Mouse (Mus musculus) liver (tissue): Measurements from ENCODE around the gene Ndufb8.
A peak's percentile ranks its signal among the peaks of the same experiment; 100 is the strongest.

Experiments used
- DNase-seq: peaks from one replicate; pipeline ENCODE4 v3.0.0-alpha.2; 2020; ENCODE audit warnings: mixed read lengths

Ndufb8 gene

DNA sequence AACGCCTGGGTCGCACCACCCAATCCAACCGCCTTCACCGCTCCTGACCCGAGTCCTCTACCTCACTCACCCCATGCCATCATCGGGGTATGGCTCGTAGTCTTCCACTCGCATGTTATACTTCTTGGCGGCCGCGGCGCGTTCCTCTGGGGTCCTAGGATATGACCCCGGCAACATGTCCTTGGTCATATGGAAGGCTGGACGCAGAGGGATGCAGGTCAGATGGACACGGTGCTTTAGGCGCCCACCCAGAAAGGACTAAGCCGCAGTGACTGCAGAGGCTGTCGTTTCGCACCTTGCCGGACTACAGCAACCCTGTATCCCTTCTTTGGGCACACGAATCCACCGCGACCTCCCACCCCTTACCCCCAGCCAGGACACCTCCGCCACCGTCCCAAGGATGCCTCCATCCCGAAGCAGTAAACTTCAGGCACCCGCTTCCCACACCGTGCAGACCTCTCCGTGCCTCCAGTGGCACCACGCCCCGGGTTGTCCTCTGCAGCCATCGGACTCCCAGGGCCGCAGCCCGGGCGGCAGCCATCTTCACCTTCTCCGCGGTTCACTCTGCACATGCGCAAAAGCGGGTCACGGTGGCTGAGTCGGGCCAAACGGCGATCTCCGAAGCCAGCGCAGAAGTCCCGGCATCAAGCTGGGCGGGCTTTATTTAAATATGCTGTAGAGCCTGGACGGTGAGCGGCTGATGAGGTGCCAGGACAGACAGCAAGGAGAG, at the start of gene Ndufb8:
Gene Ndufb8, minus strand, starts transcription at position 580 of the 730 bp plus-strand sequence.
- peak; percentile 95 for DNase-seq

DNA sequence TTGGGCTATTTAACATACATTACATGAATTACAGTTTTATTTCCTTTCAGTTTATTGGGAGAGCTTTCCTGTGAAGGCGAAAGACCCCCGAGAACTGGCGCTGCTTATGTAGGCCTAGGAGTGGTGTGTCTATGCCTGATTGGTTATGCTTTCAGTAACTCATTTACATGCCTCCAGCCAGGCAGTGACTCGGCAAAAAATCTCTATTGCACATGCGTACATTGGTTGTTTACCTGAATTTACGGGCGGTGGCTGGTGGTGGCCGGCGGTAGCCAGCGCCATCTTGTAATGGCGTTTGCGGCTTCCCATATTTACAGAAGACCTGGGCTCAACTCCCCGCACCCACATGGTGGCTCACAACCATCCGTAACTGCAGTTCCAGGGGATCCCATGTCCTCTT, 38.9 kb upstream of the Ndufb8 start:
- DNase-seq = no peak

DNA sequence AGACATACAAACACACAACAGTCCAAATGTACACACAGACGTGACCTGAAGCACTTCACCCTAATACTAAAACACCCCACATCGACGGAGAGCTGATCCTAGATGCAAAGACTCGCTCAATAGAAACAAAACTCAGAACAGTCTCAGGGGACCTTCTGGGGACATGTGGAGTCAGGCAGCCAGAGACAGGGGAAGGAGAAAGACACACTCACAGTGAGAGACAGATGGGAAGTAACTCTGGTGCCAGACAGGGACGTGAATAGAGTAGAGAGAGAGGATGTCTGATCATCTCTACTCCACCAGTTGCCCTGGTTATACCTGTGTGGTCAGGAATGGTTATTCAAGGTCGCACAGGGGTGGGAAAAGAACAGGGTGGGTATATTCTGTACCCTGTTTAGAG, 36.4 kb upstream of the Ndufb8 start:
- DNase-seq = no peak

DNA sequence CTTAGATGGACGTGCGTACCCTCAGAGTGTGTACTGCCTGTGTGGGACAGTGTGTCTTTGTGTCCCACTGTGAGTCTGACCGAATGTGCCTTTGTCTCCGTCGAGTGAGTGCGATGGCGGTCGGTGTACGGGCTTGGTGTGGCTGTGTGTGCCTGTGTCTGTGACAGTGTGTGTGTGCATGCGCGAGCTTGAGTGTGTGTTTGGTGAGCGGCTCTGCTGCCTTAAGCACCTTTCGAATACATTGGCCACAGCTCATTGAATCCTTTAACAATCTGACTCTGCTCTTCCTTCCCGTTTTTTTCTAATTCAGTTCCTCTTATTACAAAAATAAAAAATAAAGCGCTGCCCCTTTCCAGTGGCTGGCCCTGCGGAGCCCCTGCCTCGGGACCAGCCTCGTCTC, 35.8 kb upstream of the Ndufb8 start:
- DNase-seq = no peak

DNA sequence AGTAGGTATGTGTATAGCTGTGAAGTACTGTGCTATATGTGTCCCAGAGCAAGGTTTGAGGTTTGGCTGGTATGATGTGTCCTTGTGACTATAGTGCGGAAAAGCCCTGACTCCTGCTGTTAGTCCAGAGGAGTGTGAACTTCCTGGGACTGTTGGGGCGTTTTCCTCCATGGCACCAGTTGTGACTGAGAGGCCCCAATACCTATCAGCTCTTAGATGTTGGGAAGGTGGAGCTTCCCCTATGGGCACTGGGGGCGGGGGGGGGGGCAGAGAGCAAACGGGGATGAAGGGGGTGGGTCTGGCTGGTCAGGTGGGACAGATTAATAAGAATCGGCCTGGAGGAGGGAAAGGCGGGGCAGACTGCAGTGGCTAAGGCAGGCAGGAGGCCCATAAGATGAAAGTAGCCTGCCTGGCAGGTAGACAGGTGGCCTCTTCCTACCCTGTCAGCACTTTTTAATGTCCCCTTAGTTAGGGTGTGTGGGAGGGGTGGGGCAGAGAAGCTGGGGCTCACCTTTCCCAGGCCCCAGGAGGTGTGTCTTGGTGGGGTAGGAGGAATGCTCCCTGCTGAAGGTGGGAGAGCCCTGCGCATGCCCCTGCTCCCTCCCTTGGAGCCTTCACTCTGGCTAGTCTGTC, 34.5 kb upstream of the Ndufb8 start:
- DNase-seq = no peak

DNA sequence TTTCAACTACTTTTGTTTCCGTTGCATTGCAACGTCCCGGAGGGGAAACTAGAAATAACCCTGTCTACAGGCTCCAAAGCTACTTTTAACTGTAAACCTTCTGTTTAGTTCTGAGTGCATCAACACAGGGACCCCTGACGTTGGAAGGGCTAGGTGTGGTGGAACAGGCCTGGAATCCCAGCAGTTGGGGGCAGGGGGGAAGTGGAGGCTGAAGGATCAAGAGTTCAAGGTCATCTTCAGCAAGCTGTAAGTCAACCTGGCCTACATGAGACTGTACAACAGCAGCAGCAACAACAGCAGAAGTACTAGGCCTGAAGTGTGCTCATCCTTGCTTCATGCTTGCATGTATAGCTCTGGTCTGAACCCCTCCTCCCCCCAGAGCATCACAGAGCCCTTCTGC, 32.8 kb upstream of the Ndufb8 start:
- DNase-seq = no peak

DNA sequence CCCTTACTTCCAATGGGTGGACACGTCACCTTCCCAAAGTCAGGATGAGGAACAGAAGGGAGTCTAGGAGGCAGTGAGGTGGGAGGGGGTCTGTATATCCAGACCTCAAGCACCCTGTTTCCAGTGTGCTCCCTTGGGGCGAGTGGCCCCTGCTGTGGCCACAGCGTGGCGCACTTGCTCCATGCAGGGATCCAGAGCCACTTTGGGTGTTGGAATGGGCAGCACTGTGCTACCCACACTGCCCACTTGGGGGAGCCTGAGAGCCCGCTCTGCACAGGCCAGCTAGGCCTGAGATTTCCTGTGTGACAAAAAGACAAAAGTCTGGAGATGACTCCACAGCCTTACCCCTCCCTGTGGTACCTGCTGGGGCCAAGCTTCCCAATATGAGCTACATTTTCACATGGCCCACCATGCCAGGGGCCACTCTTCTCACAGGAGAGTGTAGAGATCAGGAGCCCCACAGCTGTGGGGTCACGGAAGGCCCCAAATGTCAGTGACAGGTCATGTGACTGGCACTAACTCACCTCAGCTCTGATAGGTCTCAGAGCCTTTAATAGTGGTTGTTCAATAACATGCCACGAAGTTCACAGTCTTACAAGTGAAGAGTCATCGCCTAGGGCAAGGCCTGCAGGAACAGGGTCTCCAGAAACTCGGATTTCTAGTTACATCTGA, 27.5 kb upstream of the Ndufb8 start:
- DNase-seq = peak; percentile 85

DNA sequence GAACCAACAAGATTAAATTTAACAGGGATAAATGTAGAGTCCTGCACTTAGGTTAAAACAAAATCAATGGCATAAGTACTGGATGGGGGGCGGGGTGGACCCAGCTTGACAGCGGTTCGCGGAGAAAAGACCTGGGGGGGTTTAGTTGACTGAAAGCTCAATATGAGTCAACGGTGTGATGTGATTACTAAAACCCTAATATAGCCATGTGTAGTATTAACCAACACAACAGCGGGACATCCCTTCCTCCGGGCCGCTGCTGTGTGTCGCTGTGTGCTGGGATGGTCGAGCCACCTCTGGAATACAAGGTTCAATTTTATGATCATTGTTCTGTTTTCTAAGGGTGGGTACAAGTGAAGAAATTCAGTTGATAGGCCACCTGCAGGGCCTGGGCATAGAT, 26.9 kb upstream of the Ndufb8 start:
- no peak for DNase-seq

DNA sequence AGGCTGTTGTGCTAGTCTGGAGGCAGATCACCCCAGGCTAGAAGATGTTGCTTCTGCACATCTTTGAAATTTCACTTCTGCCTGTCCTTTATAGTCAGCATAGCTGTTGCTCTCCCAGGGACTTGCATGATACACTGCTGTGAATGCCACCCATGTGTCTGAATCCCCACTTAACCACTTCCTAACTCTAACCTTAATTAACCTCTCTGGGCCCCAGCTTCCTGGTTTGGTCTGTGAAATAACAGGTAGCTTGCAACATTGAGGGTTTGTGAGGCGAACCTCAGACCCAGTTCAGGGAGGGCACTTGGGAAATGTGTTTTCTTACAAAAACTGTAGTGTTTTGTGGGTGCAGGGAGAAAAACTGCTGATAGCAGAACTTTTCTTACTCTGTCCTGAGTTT, 22.8 kb upstream of the Ndufb8 start:
- DNase-seq = no peak

DNA sequence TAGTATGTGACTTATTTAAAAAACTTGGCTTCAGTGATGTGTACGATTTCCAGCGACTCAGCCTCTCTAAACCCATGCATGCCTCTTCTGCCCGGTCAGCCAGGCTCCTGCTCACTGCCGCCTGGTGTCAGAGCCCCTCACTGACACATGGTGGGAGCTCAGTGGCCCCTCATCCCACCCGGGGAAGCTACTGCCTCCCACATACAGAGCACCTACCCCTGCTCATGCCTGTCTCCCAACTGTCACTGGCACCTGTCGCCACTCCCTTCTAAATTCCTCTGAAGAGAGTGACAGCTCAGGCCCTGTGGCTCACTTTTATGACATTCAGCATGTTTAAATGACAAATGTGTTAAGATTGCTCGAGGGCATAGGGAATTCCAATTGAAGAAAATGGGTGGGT, 21.0 kb upstream of the Ndufb8 start:
- DNase-seq = no peak

DNA sequence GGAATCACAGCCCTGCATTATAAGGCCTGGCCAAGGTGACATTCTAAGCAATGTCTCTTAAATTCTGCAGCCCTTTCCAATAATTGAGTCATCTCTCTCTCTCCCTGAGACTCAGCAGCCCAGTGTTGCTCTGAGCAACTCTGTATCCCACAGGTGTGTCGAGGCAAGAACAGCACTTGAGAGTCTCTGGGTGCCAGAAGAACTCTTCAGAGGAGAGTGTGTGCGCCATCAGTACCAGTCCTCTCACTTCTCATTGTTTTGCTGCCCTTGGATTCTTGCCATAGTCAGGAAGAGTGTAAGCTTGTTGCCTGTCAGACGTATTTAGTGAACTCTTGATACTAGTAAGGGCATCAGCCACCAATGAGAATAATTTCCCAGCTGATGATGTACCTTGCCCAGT, 12.5 kb upstream of the Ndufb8 start:
- no peak for DNase-seq

DNA sequence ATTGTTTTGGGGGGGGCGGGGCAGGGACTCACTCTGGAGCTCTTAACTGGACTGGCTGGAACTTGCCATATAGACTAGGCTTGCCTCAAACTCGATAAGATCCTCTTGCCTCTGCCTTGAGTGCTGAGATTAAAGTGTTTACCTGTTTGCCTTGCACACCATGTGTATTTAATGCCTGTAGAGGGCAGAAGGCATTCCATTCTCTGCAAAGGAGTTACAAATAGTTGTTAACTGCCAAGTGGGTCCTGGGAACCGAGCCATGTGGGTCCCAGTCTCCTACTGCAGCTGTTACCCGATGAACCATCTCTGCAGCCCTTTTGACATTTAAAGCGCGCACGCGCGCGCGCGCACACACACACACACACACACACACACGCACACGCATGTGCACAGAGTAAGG, 8.8 kb upstream of the Ndufb8 start:
- no peak for DNase-seq

DNA sequence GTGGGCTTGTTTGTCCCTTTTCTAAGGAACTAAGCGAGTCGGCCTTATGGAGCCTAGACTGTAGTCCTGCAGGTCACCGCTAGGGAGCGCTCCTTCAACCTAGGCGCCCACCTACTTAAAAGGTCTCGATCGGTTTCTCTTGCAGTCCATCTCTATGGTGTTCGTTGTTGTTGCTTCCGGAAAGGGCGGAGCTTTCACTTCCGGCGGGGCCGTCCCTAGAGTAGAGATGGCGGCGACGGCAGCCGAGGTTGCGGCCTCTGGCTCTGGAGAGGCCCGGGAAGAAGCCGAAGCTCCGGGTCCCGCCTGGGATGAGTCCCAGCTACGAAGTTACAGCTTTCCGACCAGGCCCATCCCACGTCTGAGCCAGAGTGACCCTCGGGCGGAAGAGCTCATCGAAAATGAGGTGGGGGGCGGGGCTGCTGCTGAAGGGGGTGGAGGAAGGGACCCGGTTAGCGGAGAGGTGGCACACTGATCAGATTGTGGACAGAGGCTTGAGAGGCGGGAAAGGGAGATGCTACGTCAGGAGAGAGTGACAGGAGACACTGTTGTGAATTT, 7.5 kb upstream of the Ndufb8 start, which contains the start of gene Hif1an:
Gene Hif1an, plus strand, starts transcription at position 199 of the 555 bp plus-strand sequence.
- DNase-seq = peak; percentile 92

DNA sequence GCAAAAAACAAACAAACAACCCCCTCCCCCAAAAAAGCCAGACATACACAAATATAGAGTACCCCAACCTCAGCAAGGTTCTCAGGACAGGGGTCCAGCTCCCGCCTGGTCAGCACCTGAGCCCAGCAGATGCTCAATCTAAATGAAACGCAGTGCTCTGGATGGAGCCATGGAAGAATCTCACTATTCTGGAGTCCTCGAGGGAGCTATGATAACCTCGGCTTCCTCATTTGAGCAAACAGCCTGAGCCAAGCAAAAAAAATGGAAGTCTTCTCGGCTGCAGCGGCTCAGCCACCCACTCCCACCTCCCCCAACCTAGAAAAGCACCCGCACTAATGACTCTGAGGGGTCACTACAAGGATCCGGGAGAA, 765 bp downstream of the Ndufb8 start:
- DNase-seq = no peak

DNA sequence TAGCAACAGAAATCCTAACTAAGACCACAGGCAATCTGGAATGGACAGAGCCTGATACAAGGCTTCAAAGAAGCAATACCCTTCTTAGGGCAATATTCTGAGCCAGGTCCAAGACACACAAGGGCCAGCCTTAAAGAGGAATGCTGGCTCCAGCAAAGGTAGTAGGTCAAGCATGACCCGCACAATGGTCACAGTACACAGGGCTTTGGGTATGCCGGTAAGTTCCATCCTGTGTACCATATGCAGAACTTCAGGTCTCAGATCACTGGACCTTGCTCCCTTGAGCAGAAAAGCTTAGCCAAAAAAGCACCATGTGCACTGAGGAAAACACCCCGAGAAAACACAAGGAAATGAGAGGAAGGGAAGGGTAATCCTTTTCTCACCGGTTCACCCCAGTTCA, 2.0 kb downstream of the Ndufb8 start:
- no peak for DNase-seq

DNA sequence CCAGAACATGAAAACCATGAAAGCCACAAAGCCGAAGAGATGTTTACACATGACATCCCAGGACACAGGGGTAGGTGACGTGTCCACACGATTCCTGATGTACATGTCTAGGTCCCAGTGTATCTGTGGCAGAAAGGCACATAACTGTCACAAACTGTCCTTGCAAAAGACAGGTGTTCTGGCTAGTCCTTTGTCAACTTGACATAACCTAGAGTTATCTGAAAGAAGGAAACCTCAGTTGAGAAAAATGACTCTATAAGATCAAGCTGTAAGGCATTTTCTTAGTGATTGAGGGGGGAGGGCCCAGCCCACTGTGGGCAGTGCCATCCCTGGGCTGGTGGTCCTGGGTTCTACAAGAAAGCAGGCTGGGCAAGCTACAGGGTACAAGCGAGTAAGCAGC, 2.5 kb downstream of the Ndufb8 start, which contains the start of gene Gm20538:
Gene Gm20538, minus strand, starts transcription at position 101 of the 400 bp plus-strand sequence.
- DNase-seq = no peak

DNA sequence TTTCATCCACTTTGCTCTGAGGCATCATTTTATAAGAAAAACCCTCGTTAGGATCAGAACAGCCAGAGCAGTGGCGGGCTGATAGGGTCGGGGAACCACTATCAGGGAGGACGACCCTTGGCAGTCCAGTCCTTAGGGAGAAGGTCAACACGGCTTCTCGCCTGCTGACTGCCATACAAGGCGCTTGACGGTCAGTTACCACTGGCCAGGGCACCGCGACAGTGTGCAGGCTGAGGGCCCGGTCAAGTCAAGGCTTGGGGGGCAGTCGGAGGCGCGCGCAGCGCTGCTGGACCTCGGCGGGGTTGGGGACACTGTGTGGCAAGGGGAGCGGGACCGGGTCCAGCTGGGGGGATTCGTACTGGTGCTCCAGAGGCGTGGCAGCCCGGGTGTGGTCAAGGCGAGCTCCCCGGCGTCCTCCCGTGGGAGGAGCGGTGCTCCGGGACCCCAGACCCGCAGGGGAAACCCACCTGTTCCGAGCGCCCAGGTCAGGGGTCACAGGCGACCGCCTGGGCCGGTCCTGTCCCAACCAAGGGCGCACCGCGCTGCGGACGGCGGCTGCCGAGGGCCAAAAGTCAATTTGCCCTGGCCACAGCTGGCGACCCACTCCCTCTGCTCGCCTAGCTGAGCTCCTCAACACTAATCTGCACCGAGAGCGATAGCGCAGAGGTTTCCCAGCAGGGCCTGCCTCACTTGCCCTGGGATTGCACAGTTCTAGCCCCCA, 9.8 kb downstream of the Ndufb8 start, which contains the start of gene Sec31b:
Gene Sec31b, minus strand, starts transcription at position 544 of the 721 bp plus-strand sequence.
- DNase-seq = peak; percentile 53

DNA sequence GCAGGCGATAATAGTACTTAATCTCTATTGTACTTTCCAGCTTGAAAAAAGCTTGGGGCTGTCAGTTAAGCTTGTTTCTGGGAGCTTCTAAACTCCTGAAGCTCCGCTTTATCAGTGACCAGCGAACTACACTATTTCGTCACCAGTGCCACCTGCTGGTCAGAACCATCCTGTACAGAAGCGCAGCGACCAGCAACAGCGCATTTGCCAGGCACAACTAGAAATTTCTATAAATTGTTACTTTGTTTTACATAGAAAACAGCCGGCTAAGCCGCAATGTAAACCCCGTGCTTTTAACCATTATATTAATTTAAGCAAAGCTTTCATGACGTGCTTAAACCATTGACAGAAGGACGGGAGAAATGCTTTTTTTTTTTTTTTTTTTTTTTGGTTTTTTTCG, 10.5 kb downstream of the Ndufb8 start:
- peak; percentile 82 for DNase-seq

DNA sequence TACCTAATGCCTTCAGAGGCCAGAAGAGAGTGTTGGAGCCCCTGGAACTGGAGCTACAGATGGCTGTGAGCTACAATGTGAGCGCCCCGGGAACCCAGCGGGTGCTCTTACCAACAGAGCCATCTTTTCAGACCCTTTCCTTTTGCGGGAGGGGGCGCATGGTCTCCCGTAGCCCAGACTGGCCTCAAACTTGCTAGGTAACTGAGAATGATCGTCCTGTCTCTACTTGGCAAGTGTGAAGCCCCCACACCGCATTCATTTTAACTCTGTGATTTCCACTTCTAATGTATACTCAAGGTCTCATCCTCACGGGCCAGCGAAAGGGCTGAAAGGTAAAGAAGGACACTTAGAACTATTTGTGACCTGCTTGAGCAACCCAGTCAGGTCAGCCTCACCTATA, 10.9 kb downstream of the Ndufb8 start:
- DNase-seq = no peak

DNA sequence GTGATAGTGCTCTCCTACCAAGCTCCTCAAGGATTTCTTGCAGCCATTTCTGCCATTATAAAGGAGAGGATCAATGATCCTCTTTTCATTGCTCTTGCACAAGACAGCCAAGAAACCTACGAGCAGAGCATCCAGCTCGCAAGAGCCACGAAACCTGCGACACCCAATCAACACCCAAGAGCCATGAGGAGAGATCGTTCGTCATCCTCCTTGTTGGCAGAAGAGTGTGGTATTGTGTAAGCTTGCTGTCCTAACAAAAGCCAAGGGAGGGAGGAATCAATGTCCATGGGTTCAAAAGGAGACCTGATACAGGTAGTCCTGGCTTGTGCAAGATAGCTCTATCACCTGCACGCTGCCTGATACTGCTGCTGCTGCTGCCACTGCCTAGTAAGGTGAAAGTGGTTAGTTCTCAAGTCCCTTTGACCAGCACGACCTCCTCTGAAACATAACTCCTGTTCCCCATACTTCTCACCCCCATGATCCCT, 12.5 kb downstream of the Ndufb8 start:
- DNase-seq = no peak

DNA sequence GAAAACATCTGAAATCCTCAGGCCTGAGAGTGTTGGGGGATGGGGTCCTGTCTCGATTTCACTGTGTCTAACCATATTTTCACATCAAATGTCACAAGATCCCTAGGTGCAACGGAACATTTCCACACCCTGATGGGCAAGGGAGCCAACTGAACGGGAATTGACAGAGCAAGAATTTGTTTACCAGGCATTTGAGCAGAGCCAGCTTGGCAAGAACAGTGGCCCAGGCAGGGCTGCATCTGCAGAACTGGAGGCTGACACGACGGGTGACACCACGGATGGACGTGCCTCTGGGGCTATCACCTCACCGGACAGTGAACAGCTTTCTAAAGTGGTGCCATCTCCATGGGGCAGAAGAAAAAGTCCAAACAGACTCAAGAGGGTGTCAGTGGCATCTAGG, 17.8 kb downstream of the Ndufb8 start:
- DNase-seq = no peak

DNA sequence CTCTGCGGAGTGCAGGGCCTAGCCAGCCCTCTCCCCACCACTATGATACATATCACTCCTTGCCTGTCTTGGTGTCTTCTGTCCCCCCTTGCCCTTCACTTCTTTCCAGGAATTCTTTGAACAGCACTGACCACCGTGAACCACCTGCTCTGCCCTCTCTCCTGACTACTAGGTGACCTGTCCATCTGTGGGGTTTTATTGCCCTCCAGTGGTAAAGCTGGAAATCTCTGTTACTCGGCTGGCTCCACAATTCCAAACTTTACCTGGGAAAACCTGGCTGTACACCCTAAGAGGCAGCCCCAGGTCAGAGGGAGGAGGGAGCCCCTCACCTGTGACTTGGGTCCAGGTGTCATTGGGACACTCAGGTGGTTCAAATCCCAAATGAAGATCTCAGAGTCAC, 19.9 kb downstream of the Ndufb8 start:
- no peak for DNase-seq

DNA sequence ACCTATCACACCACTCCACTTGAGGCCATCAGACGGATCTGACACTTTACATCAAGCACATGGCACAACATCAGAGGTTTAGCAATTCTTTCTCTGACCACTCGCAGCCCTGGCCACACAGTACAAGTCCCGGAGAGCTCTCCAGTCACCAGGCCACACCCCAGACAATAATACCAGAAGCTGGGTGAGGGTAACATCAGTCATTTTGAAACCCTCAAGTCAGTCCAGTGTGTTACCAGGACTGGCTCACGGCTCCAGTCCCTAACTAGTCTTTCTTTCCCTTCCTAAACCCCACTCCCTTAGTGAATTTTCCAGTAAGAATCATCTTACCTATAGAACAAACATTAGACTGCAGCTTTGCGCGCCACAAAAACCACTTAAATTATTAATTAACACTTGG, 25.2 kb downstream of the Ndufb8 start:
- no peak for DNase-seq
